Comparison of ENCODE assay signal across 21 mouse cellular contexts in the genomic region with DNA sequence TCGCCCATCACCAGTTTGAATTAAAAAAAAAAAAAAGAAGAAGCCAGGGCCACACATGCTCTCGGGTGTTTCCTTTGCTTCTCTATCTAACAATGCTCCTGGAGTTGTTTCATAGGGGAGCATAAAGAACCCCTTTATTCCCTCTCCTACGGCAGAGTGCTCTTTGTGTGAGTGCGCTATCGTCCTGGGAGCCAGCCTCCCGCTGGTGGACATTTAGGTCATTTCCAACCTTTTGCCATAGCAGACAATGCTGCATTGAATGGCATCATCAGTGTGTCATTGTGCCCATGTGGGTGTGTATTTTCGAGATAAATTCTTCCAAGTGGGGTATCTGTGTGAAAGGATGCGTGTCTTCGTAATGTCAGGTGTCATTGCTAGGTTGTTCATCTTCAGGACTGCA. TPM values are rescaled to one million over a fixed set of nuclear protein-coding genes. Genes with fewer than 3 reads are reported as not detected.
DNase-seq lines count a peak whose midpoint lies in the region; ATAC-seq lines count a peak whose summit lies in the region.
"Had no signal": no experiment of that assay in that cellular context is flagged by ENCODE, and none has a peak within 500 bp of the region (broad histone marks: within the 10 kb centered on the region; RNA-seq: fewer than 3 reads in every experiment).

No protein-coding gene starts in this region.

- no peak overlapping the region for H3K9ac ChIP-seq in midbrain, embryonic 16.5 days (ENCODE audit: low read depth, low read length)
- H3K9ac ChIP-seq: embryonic facial prominence, embryonic 12.5 days; forebrain, embryonic 13.5 days; forebrain, embryonic 15.5 days; forebrain, postnatal 0 days had no signal

- no peaks in the 10 kb centered on the region for H3K27me3 ChIP-seq in midbrain, embryonic 10.5 days (ENCODE audit: low read depth, poor library complexity, severe bottlenecking)
- H3K27me3 ChIP-seq in midbrain, embryonic 16.5 days (ENCODE audit: control insufficient read depth, insufficient read depth, low read depth, low read length): 0 out of 2 replicates have a peak, but pooled peaks cover 3% of the 10 kb centered on the region
- H3K27me3 ChIP-seq: embryonic facial prominence, embryonic 12.5 days; forebrain, embryonic 13.5 days; forebrain, embryonic 15.5 days had no signal

- H3K27ac ChIP-seq in midbrain, embryonic 10.5 days (replicated peaks): 0 out of 2 replicates have a peak overlapping the region, but pooled peaks have one; percentile 24
- no peak overlapping the region for H3K27ac ChIP-seq in midbrain, embryonic 16.5 days (ENCODE audit: low read length)
- H3K27ac ChIP-seq: embryonic facial prominence, embryonic 10.5 days; embryonic facial prominence, embryonic 12.5 days; forebrain, embryonic 13.5 days; forebrain, embryonic 15.5 days had no signal

- no peaks in the 10 kb centered on the region for H3K9me3 ChIP-seq in midbrain, embryonic 10.5 days (replicated peaks)
- H3K9me3 ChIP-seq in midbrain, embryonic 16.5 days (replicated peaks; ENCODE audit: control insufficient read depth, low read length, poor library complexity, severe bottlenecking): no peaks in the 10 kb centered on the region
- H3K9me3 ChIP-seq: embryonic facial prominence, embryonic 10.5 days; embryonic facial prominence, embryonic 12.5 days; forebrain, embryonic 13.5 days; forebrain, embryonic 15.5 days had no signal

- no peak for ATAC-seq in midbrain, embryonic 16.5 days
- ATAC-seq: activated CD4-positive, CD25-positive, alpha-beta regulatory T cell, adult 4 months; forebrain, embryonic 13.5 days; forebrain, embryonic 15.5 days; forebrain, postnatal 0 days; Patski had no signal

- no peak for DNase-seq in midbrain, embryonic 10.5 days (ENCODE audit: low spot score)
- peak; percentile 46 for DNase-seq in Muller cell, postnatal 12 days (ENCODE audit: inconsistent ontology term)
- DNase-seq in brain, adult 2 months (ENCODE audit: low read depth, low spot score): peak; percentile 57
- peak; percentile 54 for DNase-seq in retina, embryonic 14.5 days (ENCODE audit: low spot score)
- no peak for DNase-seq in thymus, postnatal 36 days
- DNase-seq in cerebellum, adult 9-10 months: no peak
- no peak for DNase-seq in testis, postnatal 14 days (ENCODE audit: low spot score)
- DNase-seq: adrenal gland, adult 8-10 months; adrenal gland, postnatal 14 days; adrenal gland, postnatal 36 days; cerebellum, adult 11-12 months; cerebellum, postnatal 10 days; cerebellum, postnatal 25 days; forebrain, postnatal 0 days had no signal

- no peak overlapping the region for H3K4me3 ChIP-seq in midbrain, embryonic 10.5 days
- no peak overlapping the region for H3K4me3 ChIP-seq in midbrain, embryonic 16.5 days (ENCODE audit: low read depth, low read length)
- H3K4me3 ChIP-seq: embryonic facial prominence, embryonic 10.5 days; embryonic facial prominence, embryonic 12.5 days; forebrain, embryonic 13.5 days; forebrain, embryonic 15.5 days had no signal

- 71% methylated on average over 9 of the region's 9 CpGs for WGBS in midbrain, embryonic 10.5 days
- 49% methylated on average over 9 of the region's 9 CpGs for WGBS in midbrain, embryonic 16.5 days

- peaks cover 34% of the 10 kb centered on the region for H3K4me1 ChIP-seq in midbrain, embryonic 10.5 days
- peaks cover 4% of the 10 kb centered on the region for H3K4me1 ChIP-seq in midbrain, embryonic 16.5 days (ENCODE audit: control insufficient read depth, insufficient read depth, low read length)

- no peaks in the 10 kb centered on the region for H3K36me3 ChIP-seq in midbrain, embryonic 10.5 days
- no peaks in the 10 kb centered on the region for H3K36me3 ChIP-seq in midbrain, embryonic 16.5 days (ENCODE audit: control insufficient read depth, insufficient read depth, low read length)
- H3K36me3 ChIP-seq: embryonic facial prominence, embryonic 10.5 days; embryonic facial prominence, embryonic 12.5 days; forebrain, embryonic 15.5 days had no signal

- H3K4me2 ChIP-seq in midbrain, embryonic 16.5 days (ENCODE audit: low read length): no peak overlapping the region
- H3K4me2 ChIP-seq: embryonic facial prominence, embryonic 12.5 days; forebrain, embryonic 13.5 days; forebrain, embryonic 15.5 days had no signal

RNA-seq across cellular contexts. Expression of gene Ccnq, which starts 9.6 kb away (rescaled TPM):
- polyA plus RNA-seq in midbrain, embryonic 10.5 days (2016; fragmentation: Nextera tagmentation; extraction: Ambion mirVana): 39.5 and 40.5 TPM in 2 replicates
- polyA plus RNA-seq in midbrain, embryonic 16.5 days (2015; fragmentation: Nextera tagmentation; extraction: Ambion mirVana): 25.2 and 27.8 TPM in 2 replicates

Comparison
In these comparisons a context has a peak if more than half of its experiments do, and no peak if none do; other contexts are left out.
1. DNase-seq: peak in Muller cell, postnatal 12 days (single experiment), brain, adult 2 months (single experiment) and retina, embryonic 14.5 days (single experiment); none in midbrain, embryonic 10.5 days (single experiment), thymus, postnatal 36 days (0 of 2), cerebellum, adult 9-10 months (single experiment) and testis, postnatal 14 days (single experiment).